Mouse (Mus musculus) CD4-positive, CD25-positive, alpha-beta regulatory T cell, adult 4 months (primary cell): ENCODE measurements at regions not wholly inside any gene's neighbourhood (a gene's known extent, or its start where the extent isn't known, plus 50 kb on each side); places are given as distances from the start of the nearest gene placed in this dataset.
A peak's percentile ranks its signal among the peaks of the same experiment; 100 is the strongest.
"Not testable (repeated sequence)": the region's sequence is repeated elsewhere in the genome, so short reads cannot be mapped to it uniquely, and the experiment has no call there.

Source experiments
- ATAC-seq: one replicate; pipeline ENCODE4 v1.8.0; 2017

- no peak for ATAC-seq
Observed at GRCm38 (mm10) chr16:76509109-76509650, 135.6 kb upstream of the Nrip1 start.

- no peak for ATAC-seq
Observed at GRCm38 (mm10) chr16:76507191-76507746, 133.6 kb upstream of the Nrip1 start.

- ATAC-seq: no peak
Observed at GRCm38 (mm10) chr16:76506240-76506639, 132.6 kb upstream of the Nrip1 start.

- ATAC-seq: peak; percentile 96
Observed at GRCm38 (mm10) chr16:76499686-76500400, 126.2 kb upstream of the Nrip1 start.

- no peak for ATAC-seq
Observed at GRCm38 (mm10) chr16:76498233-76498632, 124.6 kb upstream of the Nrip1 start.

- no peak for ATAC-seq
Observed at GRCm38 (mm10) chr16:76497041-76497808, 123.6 kb upstream of the Nrip1 start.

GRCm38 (mm10) chr16:76483419-76483818 is 109.8 kb upstream of the Nrip1 start:
- no peak for ATAC-seq

GRCm38 (mm10) chr16:76481966-76482365 is 108.3 kb upstream of the Nrip1 start:
- ATAC-seq: no peak

GRCm38 (mm10) chr16:76477474-76477873 is 103.8 kb upstream of the Nrip1 start:
- ATAC-seq: peak; percentile 77

- no peak for ATAC-seq
Observed at GRCm38 (mm10) chr16:76474481-76474880, 100.9 kb upstream of the Nrip1 start.

- no peak for ATAC-seq
Observed at GRCm38 (mm10) chr16:76472386-76472785, 98.8 kb upstream of the Nrip1 start.

GRCm38 (mm10) chr16:76471081-76471480 is 97.5 kb upstream of the Nrip1 start:
- ATAC-seq: no peak

- ATAC-seq: no peak
Observed at GRCm38 (mm10) chr16:76459521-76459920, 85.9 kb upstream of the Nrip1 start.

GRCm38 (mm10) chr16:76456300-76456599 is 82.6 kb upstream of the Nrip1 start:
- ATAC-seq: not testable (repeated sequence)

- no peak for ATAC-seq
Observed at GRCm38 (mm10) chr16:76455499-76456299, 82.1 kb upstream of the Nrip1 start.

GRCm38 (mm10) chr16:76454741-76455465 is 81.3 kb upstream of the Nrip1 start:
- ATAC-seq: no peak

GRCm38 (mm10) chr16:76453457-76454200 is 80.0 kb upstream of the Nrip1 start:
- ATAC-seq: no peak

GRCm38 (mm10) chr16:76448773-76449172 is 75.1 kb upstream of the Nrip1 start:
- ATAC-seq: no peak

- peak; percentile 56 for ATAC-seq
Observed at GRCm38 (mm10) chr16:76447033-76447432, 73.4 kb upstream of the Nrip1 start.

- ATAC-seq: no peak
Observed at GRCm38 (mm10) chr16:76444668-76445067, 71.0 kb upstream of the Nrip1 start.

GRCm38 (mm10) chr16:76442635-76443034 is 69.0 kb upstream of the Nrip1 start:
- no peak for ATAC-seq
